Mouse (Mus musculus) large intestine, adult 2 months (tissue): ENCODE measurements around the gene Olfr1148. TPM values are rescaled to one million over a fixed set of nuclear protein-coding genes. Genes with fewer than 3 reads are reported as not detected.

Experiments
- DNase-seq: peaks from one replicate; pipeline ENCODE4 v3.0.0-alpha.2; 2012; ENCODE audit warnings: low read depth, low spot score
- WGBS: fragments of 180-500 bp; shearing (Covaris S2); methylation state at CpG from one replicate; pipeline ENCODE4 v1.1.7; 2018; 5-methylcytosine and 5-hydroxymethylcytosine counted together
- polyA plus RNA-seq: library from polyadenylated mRNA; depleted of rRNA; stranded (reverse); fragments of >200 nt; gene quantifications from 2 replicates; pipeline ENCODE4 v1.2.3, GENCODE M21; 2012; rRNA removed

Gene Olfr1148
- not detected in 2 replicates for polyA plus RNA-seq

- no peak for DNase-seq
- 89% methylated on average over 1 of the region's 1 CpGs for WGBS
Observed at GRCm38 (mm10) chr2:87830233-87830632, at the start of gene Olfr1148. Gene Olfr1148 (plus strand): TSS chr2:87830533.

DNA sequence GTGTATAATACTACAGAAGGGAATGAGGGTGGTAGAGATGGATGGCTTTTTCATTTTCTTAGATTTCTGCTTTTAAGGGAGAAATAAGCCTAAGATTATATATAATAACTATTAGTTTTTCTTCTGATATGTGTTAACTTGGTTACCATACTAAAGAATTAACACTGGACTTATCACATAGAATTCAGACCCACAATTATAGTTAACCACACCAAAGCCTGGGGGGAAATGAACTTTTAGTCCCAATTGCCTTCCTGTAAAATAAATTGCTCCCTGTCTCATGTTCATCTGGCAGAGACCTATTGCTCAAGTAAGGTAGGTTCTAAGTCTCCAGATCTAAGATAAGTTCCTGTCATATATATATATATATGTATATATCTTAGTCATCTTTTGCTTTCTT lies 30.0 kb upstream of the Olfr1148 start, which contains the start of gene Olfr1143:
Gene Olfr1143 (plus strand): TSS at position 301 of the 400 bp plus-strand sequence.
- no peak for DNase-seq

GRCm38 (mm10) chr2:87809522-87809921 lies 20.8 kb upstream of the Olfr1148 start, which contains the start of gene Olfr1145:
Gene Olfr1145 (plus strand): TSS chr2:87809822.
- DNase-seq = no peak
- 59% methylated on average over 1 of the region's 1 CpGs for WGBS

DNA sequence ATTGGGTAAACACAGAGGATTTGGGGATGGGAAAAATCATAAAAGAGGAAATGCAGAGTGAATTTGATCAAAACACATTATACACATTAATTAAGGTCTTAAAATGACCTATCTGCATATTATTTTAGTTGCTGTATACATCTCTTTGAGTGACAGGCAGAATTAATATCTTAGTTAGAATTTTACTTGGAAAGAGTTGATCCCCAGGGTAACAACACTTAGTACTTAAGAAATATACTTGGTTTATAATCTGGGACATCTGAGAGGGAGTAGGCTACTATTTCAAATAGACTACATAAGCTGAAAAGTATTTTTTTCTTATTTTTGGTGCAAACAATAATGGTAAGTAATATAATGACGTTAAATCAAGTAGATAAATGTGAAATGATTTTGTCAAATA lies 13.4 kb downstream of the Olfr1148 start, which contains the start of gene Olfr1150-ps1:
Gene Olfr1150-ps1 (plus strand): TSS at position 301 of the 400 bp plus-strand sequence.
- no peak for DNase-seq
- WGBS = 70% methylated on average over 1 of the region's 1 CpGs

- DNase-seq = no peak
- 70% methylated on average over 1 of the region's 1 CpGs for WGBS
Observed at GRCm38 (mm10) chr2:87855562-87855961, 25.2 kb downstream of the Olfr1148 start, which contains the start of gene Olfr1151. Gene Olfr1151 (plus strand): TSS chr2:87855862.

- no peak for DNase-seq
Observed at GRCm38 (mm10) chr2:87866192-87866591, 35.9 kb downstream of the Olfr1148 start, which contains the start of gene Olfr1152. Gene Olfr1152 (plus strand): TSS chr2:87866492.

Other genes starting within 250 kb of the Olfr1148 start
- not detected in 2 replicates for gene Olfr1130, start 224.3 kb upstream of the Olfr1148 start, polyA plus RNA-seq
- gene Olfr1131, start 203.4 kb upstream of the Olfr1148 start, polyA plus RNA-seq = not detected in 2 replicates
- gene Olfr1132, start 193.0 kb upstream of the Olfr1148 start, polyA plus RNA-seq = not detected in 2 replicates
- not detected in 2 replicates for gene Olfr1133, start 183.2 kb upstream of the Olfr1148 start, polyA plus RNA-seq
- not detected in 2 replicates for gene Olfr1134, start 172.1 kb upstream of the Olfr1148 start, polyA plus RNA-seq
- not detected in 2 replicates for gene Olfr1135, start 156.9 kb upstream of the Olfr1148 start, polyA plus RNA-seq
- not detected in 2 replicates for gene Olfr1136, start 136.6 kb upstream of the Olfr1148 start, polyA plus RNA-seq
- not detected in 2 replicates for gene Olfr1137, start 117.4 kb upstream of the Olfr1148 start, polyA plus RNA-seq
- not detected in 2 replicates for gene Olfr1138, start 90.6 kb upstream of the Olfr1148 start, polyA plus RNA-seq
- gene Olfr1140, start 86.8 kb upstream of the Olfr1148 start, polyA plus RNA-seq = not detected in 2 replicates
- not detected in 2 replicates for gene Olfr1141, start 76.5 kb upstream of the Olfr1148 start, polyA plus RNA-seq
- gene Olfr152, start 51.0 kb upstream of the Olfr1148 start, polyA plus RNA-seq = not detected in 2 replicates
- gene Olfr1143, start 29.9 kb upstream of the Olfr1148 start, polyA plus RNA-seq = not detected in 2 replicates
- not detected in 2 replicates for gene Olfr1145, start 20.7 kb upstream of the Olfr1148 start, polyA plus RNA-seq
- not detected in 2 replicates for gene Olfr1150-ps1, start 13.5 kb downstream of the Olfr1148 start, polyA plus RNA-seq
- gene Olfr1151, start 25.3 kb downstream of the Olfr1148 start, polyA plus RNA-seq = not detected in 2 replicates
- gene Olfr1152, start 36.0 kb downstream of the Olfr1148 start, polyA plus RNA-seq = not detected in 2 replicates
- not detected in 2 replicates for gene Olfr1153, start 64.4 kb downstream of the Olfr1148 start, polyA plus RNA-seq
- gene Olfr1154, start 74.6 kb downstream of the Olfr1148 start, polyA plus RNA-seq = not detected in 2 replicates
- not detected in 2 replicates for gene Olfr1155, start 114.6 kb downstream of the Olfr1148 start, polyA plus RNA-seq
- not detected in 2 replicates for gene Olfr1156, start 122.6 kb downstream of the Olfr1148 start, polyA plus RNA-seq
- gene Olfr1157, start 137.8 kb downstream of the Olfr1148 start, polyA plus RNA-seq = not detected in 2 replicates
- gene Olfr74, start 144.1 kb downstream of the Olfr1148 start, polyA plus RNA-seq = not detected in 2 replicates
- not detected in 2 replicates for gene Olfr1158, start 159.6 kb downstream of the Olfr1148 start, polyA plus RNA-seq
- not detected in 2 replicates for gene Olfr1160, start 177.7 kb downstream of the Olfr1148 start, polyA plus RNA-seq
- gene Olfr1161, start 192.2 kb downstream of the Olfr1148 start, polyA plus RNA-seq = not detected in 2 replicates
- not detected in 2 replicates for gene Olfr73, start 207.2 kb downstream of the Olfr1148 start, polyA plus RNA-seq
- not detected in 2 replicates for gene Olfr1162, start 220.6 kb downstream of the Olfr1148 start, polyA plus RNA-seq
- not detected in 2 replicates for gene Olfr1163, start 241.3 kb downstream of the Olfr1148 start, polyA plus RNA-seq